Mouse (Mus musculus) liver, embryonic 16.5 days (tissue): ENCODE measurements around the gene Adamts4. TPM values are rescaled to one million over a fixed set of nuclear protein-coding genes. Genes with fewer than 3 reads are reported as not detected.

Source experiments
- ATAC-seq: fragments of 200-750 bp; cut with Nextera tagmentation; 2 replicates; pipeline ENCODE4 v1.8.0; 2017; ENCODE audit warnings: low read depth, mild to moderate bottlenecking, moderate number of reproducible peaks, moderate library complexity
- H3K27ac ChIP-seq: fragments of 300-500 bp; sonication (generic); 2 replicates; pipeline ENCODE4 v1.5.1; 2014; ENCODE audit warnings: mild to moderate bottlenecking, low read length
- H3K27me3 ChIP-seq: fragments of 300-500 bp; sonication (generic); 2 replicates; pipeline ENCODE4 v1.6.1; 2014; ENCODE audit warnings: low read depth, low read length, mixed read lengths; ENCODE audit not compliant: control insufficient read depth, insufficient read depth
- H3K36me3 ChIP-seq: fragments of 300-500 bp; sonication (generic); 2 replicates; pipeline ENCODE4 v1.6.1; 2014; ENCODE audit warnings: mild to moderate bottlenecking; ENCODE audit not compliant: control insufficient read depth, insufficient read depth
- H3K4me1 ChIP-seq: fragments of 300-500 bp; sonication (generic); 2 replicates; pipeline ENCODE4 v1.6.1; 2014; ENCODE audit warnings: low read depth, low read length, mixed read lengths; ENCODE audit not compliant: control insufficient read depth
- H3K4me2 ChIP-seq: fragments of 300-500 bp; sonication (generic); 2 replicates; pipeline ENCODE4 v1.6.1; 2014; ENCODE audit warnings: low read depth, low read length, mixed read lengths
- H3K4me3 ChIP-seq: fragments of 300-500 bp; sonication (generic); 2 replicates; pipeline ENCODE4 v1.5.1; 2014; ENCODE audit warnings: low read depth, mild to moderate bottlenecking, low read length
- H3K9ac ChIP-seq: fragments of 300-500 bp; sonication (generic); 2 replicates; pipeline ENCODE4 v1.6.1; 2014; ENCODE audit warnings: low read depth, low read length
- H3K9me3 ChIP-seq: fragments of 300-500 bp; sonication (generic); replicated peaks from 2 replicates; pipeline ENCODE4 v1.6.1; 2016; ENCODE audit warnings: low read length; ENCODE audit not compliant: control insufficient read depth
- WGBS: fragments of 180-500 bp; shearing (Covaris S2); extraction: QIAGEN DNeasy Blood & Tissue Kit; methylation state at CpG from one replicate; pipeline ENCODE4 v1.1.7; 2014; ENCODE audit not compliant: insufficient replicate concordance; 5-methylcytosine and 5-hydroxymethylcytosine counted together
- polyA plus RNA-seq: library from polyadenylated mRNA; unstranded; fragments of >200 nt; fragmentation: Nextera tagmentation; extraction: Ambion mirVana; gene quantifications from 2 replicates; pipeline ENCODE4 v1.2.1, GENCODE M21; 2015

The Adamts4 gene
- polyA plus RNA-seq, 1 experiment from 2014 or later, result 0.64 TPM

DNA sequence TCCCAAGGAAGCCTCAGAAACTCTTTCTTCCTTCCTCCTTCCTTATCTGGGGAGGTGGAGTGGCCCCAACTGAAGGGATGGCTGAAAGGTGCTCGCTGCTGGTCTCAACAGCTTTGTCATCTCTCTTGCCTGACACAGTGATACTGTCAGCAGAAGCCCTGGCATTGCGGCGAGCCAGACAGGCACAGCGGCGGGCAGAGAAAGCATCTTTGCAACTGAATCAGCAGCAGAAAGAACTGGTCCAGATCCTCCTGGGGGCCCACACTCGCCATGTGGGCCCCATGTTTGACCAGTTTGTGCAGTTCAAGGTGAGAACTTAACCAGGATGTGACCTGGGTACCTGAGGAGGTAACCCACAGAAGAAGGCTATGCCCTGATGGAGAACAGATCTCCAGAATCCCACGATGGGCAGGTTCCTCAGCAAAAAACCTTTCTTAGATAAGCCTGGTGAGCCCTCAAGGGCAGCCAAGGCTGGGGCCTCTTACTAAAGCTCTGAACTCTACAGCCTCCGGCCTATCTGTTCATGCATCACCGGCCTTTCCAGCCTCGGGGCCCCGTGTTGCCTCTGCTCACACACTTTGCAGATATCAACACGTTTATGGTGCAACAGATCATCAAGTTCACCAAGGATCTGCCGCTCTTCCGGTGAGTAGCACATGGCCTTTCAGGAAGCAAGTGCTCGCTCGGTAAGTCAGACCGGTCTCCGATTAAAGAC is 33.8 kb upstream of the Adamts4 start:
- H3K9ac ChIP-seq, result no peak overlapping the region
- no peak for ATAC-seq

GRCm38 (mm10) chr1:171220871-171221270 is 29.4 kb upstream of the Adamts4 start:
- Histone ChIP-seq H3K27ac (peak overlapping the region; percentile 52), H3K4me3 (peak overlapping the region; percentile 75), H3K4me1 (peaks cover 19% of the 10 kb centered on the region), H3K9me3 (no peaks in the 10 kb centered on the region), H3K4me2 (peak overlapping the region; percentile 90), H3K9ac (peak overlapping the region; percentile 33), H3K27me3 (no peaks in the 10 kb centered on the region), H3K36me3 (no peaks in the 10 kb centered on the region)
- ATAC-seq, result no peak
- 8% methylated on average over 10 of the region's 10 CpGs for WGBS

More for the DNA sequence above, 33.8 kb upstream of the Adamts4 start:
- no peaks in the 10 kb centered on the region for H3K36me3 ChIP-seq
- no peaks in the 10 kb centered on the region for H3K9me3 ChIP-seq
- H3K27ac ChIP-seq, result no peak overlapping the region
- 53% methylated on average over 18 of the region's 18 CpGs for WGBS
- no peak overlapping the region for H3K4me3 ChIP-seq
- H3K4me1 ChIP-seq, result peaks cover 5% of the 10 kb centered on the region
- H3K4me2 ChIP-seq, result no peak overlapping the region
- H3K27me3 ChIP-seq, result no peaks in the 10 kb centered on the region

DNA sequence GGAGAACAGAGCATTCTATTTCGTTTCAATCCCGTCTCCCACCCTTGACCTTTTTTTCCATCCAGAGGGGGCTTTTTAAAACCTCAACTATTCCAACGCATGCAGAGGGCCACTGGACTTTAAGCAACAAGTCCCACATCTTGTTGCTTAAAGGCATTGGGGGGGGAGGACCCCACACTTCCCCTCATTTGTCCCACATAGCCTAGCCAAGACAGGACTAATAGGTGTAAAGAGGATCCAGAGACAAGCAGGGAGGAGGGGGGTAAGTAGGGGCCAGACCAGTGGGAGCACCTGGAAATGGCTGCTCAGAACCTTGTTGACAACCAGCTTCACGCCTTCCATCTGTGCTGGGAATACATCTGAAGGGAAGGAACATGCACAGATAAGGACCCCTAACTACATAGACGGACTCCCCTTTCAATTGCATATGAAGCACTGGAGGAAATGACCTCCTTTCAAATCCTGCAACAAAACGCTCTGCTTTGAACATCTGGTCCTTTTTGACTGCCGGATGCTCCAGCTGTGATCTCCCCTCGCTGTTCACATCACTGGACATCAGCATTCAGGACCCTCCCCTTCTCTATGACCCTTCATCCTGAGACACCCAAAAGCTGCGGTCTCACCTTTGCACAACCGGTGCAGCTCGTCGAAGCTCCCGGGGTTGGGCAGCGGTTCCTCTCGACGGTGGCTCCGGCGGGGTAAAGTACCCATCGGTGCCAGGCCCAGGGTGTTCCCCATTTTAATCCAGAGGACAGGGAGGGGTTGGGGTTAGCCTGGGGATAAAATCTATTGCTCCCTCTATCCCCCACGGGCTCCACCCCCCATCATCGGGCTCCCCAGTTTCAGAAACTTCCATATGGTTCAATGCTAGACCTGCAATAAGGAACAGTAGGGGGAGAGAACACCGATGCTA is 28.7 kb upstream of the Adamts4 start:
- 6% methylated on average over 22 of the region's 22 CpGs for WGBS
- Histone ChIP-seq H3K4me3 (peak overlapping the region; percentile 75), H3K9me3 (no peaks in the 10 kb centered on the region), H3K9ac (peak overlapping the region; percentile 63), H3K27me3 (no peaks in the 10 kb centered on the region), H3K27ac (peak overlapping the region; percentile 52), H3K4me2 (peak overlapping the region; percentile 90), H3K36me3 (no peaks in the 10 kb centered on the region), H3K4me1 (peaks cover 19% of the 10 kb centered on the region)
- no peak for ATAC-seq

DNA sequence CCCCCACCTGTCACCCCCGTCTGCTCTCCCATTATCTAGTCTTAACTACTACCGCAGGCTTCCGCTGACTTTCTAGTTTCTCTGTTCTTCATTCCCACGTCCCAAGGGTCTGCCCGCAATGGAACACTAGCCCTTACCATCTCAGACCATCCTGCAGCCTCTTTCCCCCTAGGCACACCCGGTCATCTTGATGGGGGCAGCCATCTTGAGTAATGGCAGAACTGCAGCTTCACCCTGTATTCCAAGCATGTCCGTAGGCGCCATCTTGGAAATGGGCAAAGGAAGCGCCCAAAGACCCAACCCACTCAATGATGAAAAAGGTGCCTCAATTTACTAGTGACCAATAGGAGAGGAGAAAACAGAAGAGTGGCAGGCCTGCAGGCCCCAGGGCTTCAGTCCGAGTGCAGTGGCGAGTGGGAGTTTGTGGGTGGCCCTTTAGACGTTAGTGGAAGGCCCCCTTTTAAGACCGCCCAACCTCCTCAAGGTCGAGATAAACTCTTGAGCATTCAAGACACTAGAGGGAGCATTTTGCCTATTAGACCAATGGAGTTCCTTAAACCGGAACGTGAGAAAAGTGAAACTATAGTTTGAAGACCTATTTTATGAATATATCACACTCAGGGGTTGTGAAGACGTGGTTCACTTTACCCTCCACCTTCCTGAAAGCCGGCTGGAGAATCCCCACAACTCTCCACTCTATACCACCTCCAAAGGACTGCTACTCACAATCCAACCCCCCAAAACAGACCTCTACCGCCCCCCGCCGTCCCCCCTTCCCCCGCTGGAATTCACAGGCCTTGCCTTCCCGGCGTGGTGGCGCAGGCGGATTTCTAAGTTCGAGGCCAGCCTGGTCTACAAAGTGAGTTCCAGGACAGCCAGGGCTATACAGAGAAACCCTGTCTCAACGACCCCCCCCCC is 27.7 kb upstream of the Adamts4 start, which contains the start of gene Tomm40l:
Tomm40l (minus strand) TSS at position 277 of the 918 bp plus-strand sequence.
- Histone ChIP-seq H3K27ac (peak within 1 kb of the TSS; percentile 90), H3K4me1 (peaks cover 19% of the 10 kb centered on the region), H3K27me3 (no peaks in the 10 kb centered on the region), H3K9me3 (no peaks in the 10 kb centered on the region), H3K9ac (peak within 1 kb of the TSS; percentile 73), H3K4me3 (peak within 1 kb of the TSS; percentile 75), H3K4me2 (peak within 1 kb of the TSS; percentile 90), H3K36me3 (no peaks in the 10 kb centered on the region)
- ATAC-seq, result peak; percentile 92
- WGBS, result 2% methylated on average over 28 of the region's 28 CpGs

DNA sequence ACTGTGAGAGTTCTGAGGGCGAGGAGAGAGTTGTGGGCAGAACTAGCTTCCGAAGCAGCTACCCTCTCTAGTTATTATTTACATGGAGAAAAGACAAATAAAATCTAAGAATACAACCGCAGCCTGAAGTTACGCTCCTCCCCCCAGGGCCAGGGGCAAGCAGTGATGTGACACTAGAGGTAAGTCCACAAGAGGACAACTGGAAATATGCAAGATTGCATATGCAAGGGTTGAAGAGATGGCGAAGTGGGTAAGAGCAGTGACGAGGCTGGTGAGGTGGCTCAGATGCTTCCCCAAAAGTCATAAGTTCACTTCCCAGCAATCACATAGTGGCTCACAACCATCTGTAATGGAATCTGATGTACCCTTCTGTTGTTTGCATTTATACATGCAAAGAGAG is 27.1 kb upstream of the Adamts4 start:
- no peak for ATAC-seq
- H3K36me3 ChIP-seq, result no peaks in the 10 kb centered on the region
- no peaks in the 10 kb centered on the region for H3K27me3 ChIP-seq
- H3K4me3 ChIP-seq, result peak overlapping the region; percentile 75
- WGBS, result 56% methylated on average over 6 of the region's 6 CpGs
- H3K4me1 ChIP-seq, result peaks cover 19% of the 10 kb centered on the region
- H3K4me2 ChIP-seq, result peak overlapping the region; percentile 90
- H3K9me3 ChIP-seq, result no peaks in the 10 kb centered on the region
- peak overlapping the region; percentile 73 for H3K9ac ChIP-seq
- peak overlapping the region; percentile 90 for H3K27ac ChIP-seq

- peaks cover 19% of the 10 kb centered on the region for H3K4me1 ChIP-seq
- no peaks in the 10 kb centered on the region for H3K27me3 ChIP-seq
- H3K4me2 ChIP-seq, result no peak overlapping the region
- H3K36me3 ChIP-seq, result no peaks in the 10 kb centered on the region
- peak; percentile 45 for ATAC-seq
- peak overlapping the region; percentile 90 for H3K27ac ChIP-seq
- no peak overlapping the region for H3K4me3 ChIP-seq
- H3K9ac ChIP-seq, result no peak overlapping the region
- 63% methylated on average over 2 of the region's 2 CpGs for WGBS
- no peaks in the 10 kb centered on the region for H3K9me3 ChIP-seq
These were observed 26.4 kb upstream of the Adamts4 start for GRCm38 (mm10) chr1:171223796-171224195.

GRCm38 (mm10) chr1:171224857-171225256 is 25.4 kb upstream of the Adamts4 start, which contains the start of gene Apoa2:
Apoa2 (plus strand) TSS chr1:171225054.
- WGBS, result 69% methylated on average over 5 of the region's 5 CpGs
- Histone ChIP-seq H3K4me2 (peak within 1 kb of the TSS; percentile 38; the same call in 1 of the 2 replicates), H3K27ac (peak within 1 kb of the TSS; percentile 79), H3K36me3 (no peaks in the 10 kb centered on the region), H3K27me3 (no peaks in the 10 kb centered on the region), H3K9ac (peak within 1 kb of the TSS; percentile 32), H3K9me3 (no peaks in the 10 kb centered on the region), H3K4me3 (peak within 1 kb of the TSS; percentile 51), H3K4me1 (peaks cover 19% of the 10 kb centered on the region)
- peak; percentile 24 for ATAC-seq

DNA sequence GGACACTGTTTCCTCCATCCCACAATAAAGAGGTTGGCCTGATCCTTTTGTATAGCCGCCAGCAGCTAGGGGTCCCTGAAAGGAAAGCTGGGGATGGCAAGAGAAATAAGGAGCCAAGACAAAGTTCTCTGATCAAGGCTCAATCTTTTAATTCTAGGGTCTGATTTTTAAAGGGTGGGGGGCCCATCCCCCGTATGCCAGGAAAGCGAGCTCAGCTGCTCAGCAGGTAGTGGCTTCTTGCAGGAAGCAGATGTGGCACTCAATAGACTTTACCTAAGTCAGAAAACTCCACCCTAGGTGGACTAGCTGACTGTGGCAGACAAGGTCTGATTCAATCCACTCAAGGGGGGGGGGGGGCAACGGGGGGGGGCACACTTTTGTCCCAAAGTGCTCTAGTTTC is 23.4 kb upstream of the Adamts4 start:
- Histone ChIP-seq H3K36me3 (no peaks in the 10 kb centered on the region), H3K27me3 (no peaks in the 10 kb centered on the region), H3K9me3 (no peaks in the 10 kb centered on the region), H3K4me1 (peaks cover 10% of the 10 kb centered on the region), H3K4me2 (peak overlapping the region; percentile 35; the same call in 1 of the 2 replicates), H3K27ac (peak overlapping the region; percentile 69; the same call in 1 of the 2 replicates), H3K4me3 (peak overlapping the region; percentile 51), H3K9ac (no peak overlapping the region)
- WGBS, result 44% methylated on average over 4 of the region's 4 CpGs
- ATAC-seq, result no peak
